Mouse (Mus musculus) small intestine, adult 2 months (tissue): ENCODE measurements around the gene Fbxo8.

Source experiments
- CTCF ChIP-seq: fragments of 200-500 bp; IDR thresholded peaks from 2 replicates; pipeline ENCODE4 v1.5.1; 2012; ENCODE audit warnings: low read depth, mild to moderate bottlenecking, control low read depth, inconsistent platforms, low read length, moderate library complexity, mixed read lengths; ENCODE audit not compliant: insufficient replicate concordance, insufficient read length; ENCODE audit errors: extremely low read depth
- POLR2A ChIP-seq: fragments of 200-500 bp; IDR thresholded peaks from 2 replicates; pipeline ENCODE4 v1.6.1; 2012; ENCODE audit warnings: low read depth, mild to moderate bottlenecking, control low read depth, inconsistent platforms, low read length, moderate library complexity

GRCm38 (mm10) chr8:56501911-56502310, 49.0 kb upstream of the Fbxo8 start:
- no peak for TF ChIP-seq POLR2A
- TF ChIP-seq CTCF = no peak
